Mouse (Mus musculus): ENCODE data around the gene Syp. TPM values are rescaled to one million over a fixed set of nuclear protein-coding genes. Genes with fewer than 3 reads are reported as not detected.

Syp gene
- 236 and 474 TPM in 2 replicates for polyA plus RNA-seq (2012; ENCODE audit: insufficient read depth, insufficient read length, low replicate concordance, missing spikeins)

- Histone ChIP-seq H3K4me3 (ENCODE audit: insufficient read depth, low read depth, low read length) (peak within 1 kb of the TSS; percentile 68), H3K4me1 (ENCODE audit: control insufficient read depth, insufficient read depth, low read length) (peaks cover 25% of the 10 kb centered on the region), H3K27ac (ENCODE audit: insufficient read depth, low read depth, low read length) (peak within 1 kb of the TSS; percentile 77; the same call in 1 of the 2 replicates)
- WGBS: 21% methylated on average over 42 of the region's 42 CpGs
- TF ChIP-seq CTCF (IDR thresholded peaks at IDR 0.05; ENCODE audit: insufficient read depth, low read depth, low read length): no peak
- no peak; the same call in 1 of the 2 replicates for TF ChIP-seq POLR2A (IDR thresholded peaks at IDR 0.05; ENCODE audit: insufficient read depth, low read depth, low read length)
These were observed at the start of gene Syp for GRCm38 (mm10) chrX:7638401-7639091. Syp (plus strand) TSS chrX:7638471.

DNA sequence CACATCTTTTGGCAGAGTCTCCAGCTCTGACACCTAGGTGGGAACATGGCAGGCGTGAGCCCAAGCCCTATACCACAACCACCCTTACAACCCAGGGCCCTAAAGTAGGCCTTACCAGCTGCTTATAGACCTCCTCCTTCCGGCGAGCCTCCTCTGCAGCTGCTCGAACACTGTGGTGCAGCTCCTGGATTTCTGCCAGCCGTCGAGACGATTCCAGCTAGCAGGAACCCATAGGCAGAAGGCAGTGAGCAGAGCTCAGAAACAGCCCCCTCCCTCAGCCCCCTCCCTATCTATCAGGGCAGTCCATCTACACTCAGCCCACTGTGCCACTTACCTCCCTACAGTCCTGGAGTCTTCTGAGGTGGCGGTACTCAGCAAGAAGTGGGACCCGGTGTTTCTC is 42.9 kb upstream of the Syp start:
- WGBS: 47% methylated on average over 9 of the region's 9 CpGs
- peaks cover 2% of the 10 kb centered on the region; the same call in 1 of the 2 replicates for H3K4me1 ChIP-seq (ENCODE audit: control insufficient read depth, insufficient read depth, low read length)

GRCm38 (mm10) chrX:7604004-7604403 is 34.3 kb upstream of the Syp start:
- WGBS: 86% methylated on average over 7 of the region's 7 CpGs
- Histone ChIP-seq H3K27ac (ENCODE audit: insufficient read depth, low read depth, low read length) (no peak overlapping the region), H3K4me3 (ENCODE audit: insufficient read depth, low read depth, low read length) (no peak overlapping the region), H3K4me1 (ENCODE audit: control insufficient read depth, insufficient read depth, low read length) (peaks cover 4% of the 10 kb centered on the region; the same call in 1 of the 2 replicates)
- TF ChIP-seq CTCF (IDR thresholded peaks at IDR 0.05; ENCODE audit: insufficient read depth, low read depth, low read length): no peak
- no peak for TF ChIP-seq POLR2A (IDR thresholded peaks at IDR 0.05; ENCODE audit: insufficient read depth, low read depth, low read length)

More for the DNA sequence above, 42.9 kb upstream of the Syp start:
- no peak for TF ChIP-seq CTCF (IDR thresholded peaks at IDR 0.05; ENCODE audit: insufficient read depth, low read depth, low read length)
- no peak for TF ChIP-seq POLR2A (IDR thresholded peaks at IDR 0.05; ENCODE audit: insufficient read depth, low read depth, low read length)
- Histone ChIP-seq H3K27ac (ENCODE audit: insufficient read depth, low read depth, low read length) (no peak overlapping the region), H3K4me3 (ENCODE audit: insufficient read depth, low read depth, low read length) (no peak overlapping the region)

- peak within 1 kb of the TSS; percentile 61 for H3K4me3 ChIP-seq (ENCODE audit: insufficient read depth, low read depth, low read length)
- H3K27ac ChIP-seq (ENCODE audit: insufficient read depth, low read depth, low read length): peak within 1 kb of the TSS; percentile 33; the same call in 1 of the 2 replicates
- WGBS: 21% methylated on average over 28 of the region's 28 CpGs
- TF ChIP-seq POLR2A (IDR thresholded peaks at IDR 0.05; ENCODE audit: insufficient read depth, low read depth, low read length): 0 out of 2 replicates have a peak, but pooled peaks have one; percentile 23
- no peak for TF ChIP-seq CTCF (IDR thresholded peaks at IDR 0.05; ENCODE audit: insufficient read depth, low read depth, low read length)
- peaks cover 6% of the 10 kb centered on the region; the same call in 1 of the 2 replicates for H3K4me1 ChIP-seq (ENCODE audit: control insufficient read depth, insufficient read depth, low read length)
These were observed 33.2 kb upstream of the Syp start, which contains the start of gene Ccdc22 for GRCm38 (mm10) chrX:7604879-7605574. Ccdc22 (minus strand) TSS chrX:7605517.

- H3K4me3 ChIP-seq (ENCODE audit: insufficient read depth, low read depth, low read length): no peak overlapping the region
- TF ChIP-seq POLR2A (IDR thresholded peaks at IDR 0.05; ENCODE audit: insufficient read depth, low read depth, low read length) (no peak), CTCF (IDR thresholded peaks at IDR 0.05; ENCODE audit: insufficient read depth, low read depth, low read length) (no peak)
- H3K4me1 ChIP-seq (ENCODE audit: control insufficient read depth, insufficient read depth, low read length): peaks cover 8% of the 10 kb centered on the region; the same call in 1 of the 2 replicates
- H3K27ac ChIP-seq (ENCODE audit: insufficient read depth, low read depth, low read length): no peak overlapping the region
- WGBS: 33% methylated on average over 8 of the region's 8 CpGs
These were observed 32.7 kb upstream of the Syp start for GRCm38 (mm10) chrX:7605575-7605941.

DNA sequence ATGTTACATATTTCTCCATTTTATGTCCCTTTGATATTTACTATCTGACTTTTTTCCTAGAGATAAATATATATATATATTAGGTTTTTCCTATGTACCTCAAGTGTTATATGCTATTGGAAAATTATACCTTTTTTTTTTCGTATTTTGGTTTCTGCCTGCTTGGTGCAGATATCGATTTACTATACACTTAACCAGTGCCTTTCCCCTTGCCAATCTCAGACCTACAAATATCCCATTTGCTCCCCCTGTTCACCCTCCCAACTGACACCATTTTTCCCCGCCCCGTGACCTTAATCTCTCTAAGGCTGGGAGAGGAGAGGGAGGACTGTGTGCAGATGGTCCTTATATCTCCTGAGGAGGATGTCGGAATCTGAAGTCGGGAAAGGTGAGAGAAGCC is 31.5 kb upstream of the Syp start, which contains the start of gene Cacna1f:
TSS of gene Cacna1f (plus strand) at position 301 of the 400 bp plus-strand sequence.
- Histone ChIP-seq H3K4me3 (ENCODE audit: insufficient read depth, low read depth, low read length) (no peak within 1 kb of the TSS), H3K4me1 (ENCODE audit: control insufficient read depth, insufficient read depth, low read length) (peaks cover 10% of the 10 kb centered on the region), H3K27ac (ENCODE audit: insufficient read depth, low read depth, low read length) (no peak within 1 kb of the TSS)
- no peak for TF ChIP-seq CTCF (IDR thresholded peaks at IDR 0.05; ENCODE audit: insufficient read depth, low read depth, low read length)
- no peak for TF ChIP-seq POLR2A (IDR thresholded peaks at IDR 0.05; ENCODE audit: insufficient read depth, low read depth, low read length)
- WGBS: 74% methylated on average over 6 of the region's 6 CpGs

DNA sequence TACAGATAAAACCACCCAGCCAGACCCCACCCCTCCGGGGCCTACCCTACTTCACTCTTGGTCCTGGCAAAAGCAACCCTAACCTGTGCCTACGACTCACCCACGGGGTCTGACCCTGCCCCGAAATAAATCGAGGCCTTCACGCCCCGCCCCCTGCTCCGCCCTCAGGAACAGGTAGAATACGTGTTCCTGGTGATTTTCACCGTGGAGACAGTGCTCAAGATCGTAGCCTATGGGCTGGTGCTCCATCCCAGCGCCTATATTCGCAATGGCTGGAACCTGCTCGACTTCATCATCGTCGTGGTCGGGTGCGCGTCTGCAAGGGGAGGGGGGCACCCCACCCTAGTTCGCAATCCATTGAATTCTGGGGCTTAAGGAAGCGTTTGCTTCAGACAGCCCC is 28.2 kb upstream of the Syp start:
- 22% methylated on average over 21 of the region's 21 CpGs for WGBS
- TF ChIP-seq CTCF (IDR thresholded peaks at IDR 0.05; ENCODE audit: insufficient read depth, low read depth, low read length) (no peak), POLR2A (IDR thresholded peaks at IDR 0.05; ENCODE audit: insufficient read depth, low read depth, low read length) (no peak)
- Histone ChIP-seq H3K27ac (ENCODE audit: insufficient read depth, low read depth, low read length) (no peak overlapping the region), H3K4me3 (ENCODE audit: insufficient read depth, low read depth, low read length) (peak overlapping the region; percentile 54), H3K4me1 (ENCODE audit: control insufficient read depth, insufficient read depth, low read length) (peaks cover 6% of the 10 kb centered on the region)

GRCm38 (mm10) chrX:7610536-7611258 is 27.6 kb upstream of the Syp start:
- H3K4me1 ChIP-seq (ENCODE audit: control insufficient read depth, insufficient read depth, low read length): peaks cover 6% of the 10 kb centered on the region
- H3K27ac ChIP-seq (ENCODE audit: insufficient read depth, low read depth, low read length): no peak overlapping the region
- peak overlapping the region; percentile 54 for H3K4me3 ChIP-seq (ENCODE audit: insufficient read depth, low read depth, low read length)
- TF ChIP-seq CTCF (IDR thresholded peaks at IDR 0.05; ENCODE audit: insufficient read depth, low read depth, low read length) (no peak), POLR2A (IDR thresholded peaks at IDR 0.05; ENCODE audit: insufficient read depth, low read depth, low read length) (no peak)
- 23% methylated on average over 26 of the region's 26 CpGs for WGBS
